Mouse (Mus musculus) myocyte (in vitro differentiated cells): ENCODE data around the gene Sumo1.

Experiments
- E2F4 ChIP-seq: IDR thresholded peaks from one replicate; pipeline ENCODE4 v1.6.1; 2011; ENCODE audit warnings: mild to moderate bottlenecking, control low read depth, moderate library complexity; ENCODE audit not compliant: insufficient read depth
- POLR2A ChIP-seq: IDR thresholded peaks from one replicate; pipeline ENCODE4 v1.6.1; 2011; ENCODE audit warnings: low read depth, mild to moderate bottlenecking, control low read depth, moderate library complexity; ENCODE audit not compliant: insufficient read length

GRCm38 (mm10) chr1:59690467-59690866 lies 19.8 kb upstream of the Sumo1 start:
- TF ChIP-seq POLR2A (no peak), E2F4 (no peak)
